Mouse (Mus musculus) MEL (cell line): ENCODE data around the gene Bcat2. TPM values are rescaled to one million over a fixed set of nuclear protein-coding genes. Genes with fewer than 3 reads are reported as not detected.

Experiments used
- DNase-seq: peaks from one replicate; pipeline ENCODE4 v3.0.0; 2011; ENCODE audit warnings: low read depth, low spot score
- H3K27ac ChIP-seq: 2 replicates; pipeline ENCODE4 v1.5.1; 2012; ENCODE audit warnings: low read depth, mild to moderate bottlenecking, control low read depth, low read length, moderate library complexity; ENCODE audit not compliant: control insufficient read depth
- H3K27me3 ChIP-seq, 2 experiments: fragments of 150-350 bp in 1 of 2; sonication (generic) in 1 of 2; 2 replicates each; pipeline ENCODE4 v1.6.1; 2012; ENCODE audit warnings: low read length in 2 of 2, mild to moderate bottlenecking in 2 of 2, improper control_type of control experiment in 1 of 2, moderate library complexity in 1 of 2; ENCODE audit not compliant: insufficient read depth in 2 of 2, control insufficient read depth in 1 of 2
- H3K36me3 ChIP-seq, 2 experiments: 2 replicates each; pipeline ENCODE4 v1.6.1; 2012 to 2014; ENCODE audit warnings: low read length in 2 of 2, improper control_type of control experiment in 1 of 2, inconsistent platforms in 1 of 2, mild to moderate bottlenecking in 1 of 2; ENCODE audit not compliant: insufficient read depth in 2 of 2, control insufficient read depth in 1 of 2
- H3K4me1 ChIP-seq, 2 experiments: fragments of 150-350 bp in 1 of 2; sonication (generic) in 1 of 2; 2 replicates each; pipeline ENCODE4 v1.6.1; 2012; ENCODE audit warnings: low read length in 2 of 2, improper control_type of control experiment in 1 of 2, mild to moderate bottlenecking in 1 of 2; ENCODE audit not compliant: insufficient read depth in 2 of 2, control insufficient read depth in 1 of 2
- H3K4me3 ChIP-seq, 2 experiments: fragments of 150-350 bp in 1 of 2; sonication (generic) in 1 of 2; 2 replicates each; pipeline ENCODE4 v1.5.1; 2012; ENCODE audit warnings: low read depth in 2 of 2, low read length in 2 of 2, mild to moderate bottlenecking in 2 of 2, moderate library complexity in 2 of 2, control low read depth in 1 of 2, improper control_type of control experiment in 1 of 2; ENCODE audit not compliant: control insufficient read depth in 1 of 2, insufficient read depth in 1 of 2
- H3K79me2 ChIP-seq: 2 replicates; pipeline ENCODE4 v1.6.1; 2012; ENCODE audit warnings: mild to moderate bottlenecking, low read length, moderate library complexity; ENCODE audit not compliant: control insufficient read depth, poor library complexity, insufficient read depth
- H3K9ac ChIP-seq: 2 replicates; pipeline ENCODE4 v1.6.1; 2012; ENCODE audit warnings: low read depth, mild to moderate bottlenecking, control low read depth, low read length, moderate library complexity; ENCODE audit not compliant: control insufficient read depth, poor library complexity, severe bottlenecking
- H3K9me3 ChIP-seq: fragments of 150-350 bp; sonication (generic); replicated peaks from 2 replicates; pipeline ENCODE4 v1.6.1; 2012; ENCODE audit warnings: mild to moderate bottlenecking, low read length, improper control_type of control experiment, moderate library complexity; ENCODE audit not compliant: insufficient read depth
- BHLHE40 ChIP-seq: IDR thresholded peaks from 2 replicates; pipeline ENCODE4 v1.6.1; 2012; ENCODE audit warnings: low read depth, mild to moderate bottlenecking, inconsistent platforms, low read length, improper control_type of control experiment, borderline replicate concordance
- CHD1 ChIP-seq: IDR thresholded peaks from 2 replicates; pipeline ENCODE4 v1.6.1; 2012; ENCODE audit warnings: low read depth, mild to moderate bottlenecking, inconsistent platforms, low read length, improper control_type of control experiment
- CTCF ChIP-seq, 3 experiments: IDR thresholded peaks in 2 of 3; conservative IDR thresholded peaks in 1 of 3; 2 replicates each; pipeline ENCODE4 v1.5.1; 2011 to 2012; ENCODE audit warnings: low read length in 3 of 3, low read depth in 2 of 3, mild to moderate bottlenecking in 2 of 3, improper control_type of control experiment in 1 of 3, inconsistent platforms in 1 of 3, mixed read lengths in 1 of 3, moderate library complexity in 1 of 3; ENCODE audit not compliant: control insufficient read depth in 1 of 3, insufficient read depth in 1 of 3, poor library complexity in 1 of 3, severe bottlenecking in 1 of 3
- ELF1 ChIP-seq: IDR thresholded peaks from 2 replicates; pipeline ENCODE4 v1.6.1; 2014; ENCODE audit warnings: low read depth, mild to moderate bottlenecking, inconsistent platforms, low read length, improper control_type of control experiment, moderate library complexity
- ETS1 ChIP-seq: IDR thresholded peaks from 2 replicates; pipeline ENCODE4 v1.6.1; 2012; ENCODE audit warnings: low read depth, mild to moderate bottlenecking, inconsistent platforms, low read length, improper control_type of control experiment, moderate library complexity
- JUND ChIP-seq: IDR thresholded peaks from 2 replicates; pipeline ENCODE4 v1.6.1; 2011; ENCODE audit warnings: low read depth, mild to moderate bottlenecking, improper control_type of control experiment, low read length
- MAZ ChIP-seq: IDR thresholded peaks from 2 replicates; pipeline ENCODE4 v1.6.1; 2012; ENCODE audit warnings: low read depth, mild to moderate bottlenecking, inconsistent platforms, low read length, improper control_type of control experiment
- MEF2A ChIP-seq: IDR thresholded peaks from 2 replicates; pipeline ENCODE4 v1.6.1; 2014; ENCODE audit warnings: low read depth, mild to moderate bottlenecking, inconsistent platforms, low read length, improper control_type of control experiment; ENCODE audit not compliant: poor library complexity, insufficient replicate concordance, severe bottlenecking; ENCODE audit errors: extremely low read depth
- MYB ChIP-seq: IDR thresholded peaks from 2 replicates; pipeline ENCODE4 v1.6.1; 2011; ENCODE audit warnings: mild to moderate bottlenecking, low read depth, low read length, improper control_type of control experiment
- RCOR1 ChIP-seq: IDR thresholded peaks from 2 replicates; pipeline ENCODE4 v1.6.1; 2012; ENCODE audit warnings: low read depth, mild to moderate bottlenecking, inconsistent platforms, low read length, improper control_type of control experiment
- TAL1 ChIP-seq: IDR thresholded peaks from 2 replicates; pipeline ENCODE4 v1.6.1; 2012; ENCODE audit warnings: mild to moderate bottlenecking, inconsistent platforms, low read length, moderate library complexity, mixed read lengths
- UBTF ChIP-seq: IDR thresholded peaks from 2 replicates; pipeline ENCODE4 v1.6.1; 2012; ENCODE audit warnings: low read depth, mild to moderate bottlenecking, inconsistent platforms, low read length, improper control_type of control experiment, moderate library complexity, borderline replicate concordance; ENCODE audit not compliant: insufficient read depth
- USF2 ChIP-seq, 2 experiments: IDR thresholded peaks; 2 replicates each; pipeline ENCODE4 v1.6.1; 2011 to 2012; ENCODE audit warnings: improper control_type of control experiment in 2 of 2, low read length in 2 of 2, borderline replicate concordance in 1 of 2, inconsistent platforms in 1 of 2, low read depth in 1 of 2, mild to moderate bottlenecking in 1 of 2; ENCODE audit not compliant: insufficient read depth in 1 of 2
- ZC3H11A ChIP-seq: IDR thresholded peaks from 2 replicates; pipeline ENCODE4 v1.6.1; 2012; ENCODE audit warnings: low read depth, mild to moderate bottlenecking, inconsistent platforms, low read length, improper control_type of control experiment
- ZNF384 ChIP-seq: IDR thresholded peaks from 2 replicates; pipeline ENCODE4 v1.6.1; 2012; ENCODE audit warnings: low read depth, mild to moderate bottlenecking, inconsistent platforms, low read length, improper control_type of control experiment
- polyA plus RNA-seq, 2 experiments: library from polyadenylated mRNA; stranded (reverse) in 1 of 2; unstranded in 1 of 2; fragments of >175 nt in 1 of 2; fragments of >200 nt in 1 of 2; gene quantifications; 2 replicates each; pipeline versions ENCODE4 v1.2.1 to v1.2.4; 2012; ENCODE audit warnings: low replicate concordance in 2 of 2, low read depth in 1 of 2; ENCODE audit not compliant: insufficient read length in 2 of 2, insufficient read depth in 1 of 2, missing spikeins in 1 of 2
- total RNA-seq: library from RNA; depleted of rRNA; stranded (reverse); fragments of 300-350 nt; gene quantifications from 2 replicates; pipeline ENCODE4 v1.2.3, GENCODE M21; 2012

The Bcat2 gene
- total and polyA plus RNA-seq, 3 experiments, result 49.4 to 140 TPM; not detected in 1

GRCm38 (mm10) chr7:45530643-45531042, 39.3 kb upstream of the Bcat2 start:
- TF ChIP-seq MYB (no peak), MEF2A (no peak), ZC3H11A (no peak), CTCF (IDR thresholded peaks at IDR 0.05 in 2 of 3, conservative IDR thresholded peaks at IDR 0.05 in 1 of 3; ENCODE audit: control insufficient read depth in 1 of 3, insufficient read depth in 1 of 3, low read depth in 2 of 3, low read length in 3 of 3, poor library complexity in 1 of 3, severe bottlenecking in 1 of 3) (no peak), USF2 (IDR thresholded peaks at IDR 0.05; ENCODE audit: borderline replicate concordance in 1 of 2, insufficient read depth in 1 of 2, low read depth in 1 of 2, low read length in 2 of 2) (no peak), ETS1 (no peak), BHLHE40 (no peak), CHD1 (no peak), UBTF (no peak), ZNF384 (no peak), JUND (no peak), MAZ (no peak), RCOR1 (no peak), ELF1 (no peak)
- Histone ChIP-seq H3K36me3 (peaks cover 0 to 10% of the 10 kb centered on the region in 2 experiments; a peak in 2 of 4 replicates), H3K9ac (no peak overlapping the region), H3K79me2 (peaks cover 4% of the 10 kb centered on the region), H3K27ac (no peak overlapping the region), H3K27me3 (peaks cover 0 to 5% of the 10 kb centered on the region in 2 experiments; a peak in 2 of 4 replicates), H3K9me3 (no peaks in the 10 kb centered on the region), H3K4me1 (peaks cover 0 to 14% of the 10 kb centered on the region in 2 experiments; a peak in 3 of 4 replicates), H3K4me3 (no peak overlapping the region)
- no peak for DNase-seq

GRCm38 (mm10) chr7:45535676-45536075, 34.3 kb upstream of the Bcat2 start:
- Histone ChIP-seq H3K4me1 (no peaks in the 10 kb centered on the region), H3K36me3 (no peaks in the 10 kb centered on the region), H3K27ac (no peak overlapping the region), H3K4me3 (no peak overlapping the region), H3K79me2 (no peaks in the 10 kb centered on the region), H3K9ac (no peak overlapping the region), H3K27me3 (peaks cover 5% of the 10 kb centered on the region in 2 experiments; a peak in 2 of 4 replicates), H3K9me3 (no peaks in the 10 kb centered on the region)
- no peak for DNase-seq
- no peak for TF ChIP-seq CHD1
- no peak for TF ChIP-seq TAL1
